Mouse (Mus musculus): ENCODE data around the gene Adcy2.

Gene Adcy2

GRCm38 (mm10) chr13:68749370-68749769 lies 250.0 kb downstream of the Adcy2 start:
- Histone ChIP-seq H3K9me3 (ENCODE audit: low read length) (no peaks in the 10 kb centered on the region), H3K4me3 (replicated peaks; ENCODE audit: low read length) (no peak overlapping the region), H3K27me3 (ENCODE audit: insufficient read depth, low read length) (no peaks in the 10 kb centered on the region), H3K36me3 (ENCODE audit: insufficient read depth, low read length) (no peaks in the 10 kb centered on the region), H3K4me1 (replicated peaks; ENCODE audit: low read depth, low read length) (no peaks in the 10 kb centered on the region)
- TF ChIP-seq CTCF (conservative IDR thresholded peaks at IDR 0.05; ENCODE audit: low read length) (no peak), NANOG (IDR thresholded peaks at IDR 0.05; ENCODE audit: borderline replicate concordance, low read length) (no peak), POU5F1 (IDR thresholded peaks at IDR 0.05; ENCODE audit: borderline replicate concordance, low read length) (no peak)

GRCm38 (mm10) chr13:68745426-68745825 lies 253.9 kb downstream of the Adcy2 start:
- TF ChIP-seq CTCF (conservative IDR thresholded peaks at IDR 0.05; ENCODE audit: low read length) (no peak), NANOG (IDR thresholded peaks at IDR 0.05; ENCODE audit: borderline replicate concordance, low read length) (no peak), POU5F1 (IDR thresholded peaks at IDR 0.05; ENCODE audit: borderline replicate concordance, low read length) (no peak)
- Histone ChIP-seq H3K9me3 (ENCODE audit: low read length) (no peaks in the 10 kb centered on the region), H3K4me3 (replicated peaks; ENCODE audit: low read length) (no peak overlapping the region), H3K4me1 (replicated peaks; ENCODE audit: low read depth, low read length) (no peaks in the 10 kb centered on the region), H3K27me3 (ENCODE audit: insufficient read depth, low read length) (no peaks in the 10 kb centered on the region), H3K36me3 (ENCODE audit: insufficient read depth, low read length) (no peaks in the 10 kb centered on the region)

- Histone ChIP-seq H3K27me3 (ENCODE audit: insufficient read depth, low read length) (no peaks in the 10 kb centered on the region), H3K4me1 (replicated peaks; ENCODE audit: low read depth, low read length) (no peaks in the 10 kb centered on the region), H3K4me3 (replicated peaks; ENCODE audit: low read length) (no peak overlapping the region), H3K36me3 (ENCODE audit: insufficient read depth, low read length) (no peaks in the 10 kb centered on the region), H3K9me3 (ENCODE audit: low read length) (no peaks in the 10 kb centered on the region)
- no peak for TF ChIP-seq NANOG (IDR thresholded peaks at IDR 0.05; ENCODE audit: borderline replicate concordance, low read length)
- TF ChIP-seq CTCF (conservative IDR thresholded peaks at IDR 0.05; ENCODE audit: low read length), result no peak
- no peak for TF ChIP-seq POU5F1 (IDR thresholded peaks at IDR 0.05; ENCODE audit: borderline replicate concordance, low read length)
These were observed 286.7 kb downstream of the Adcy2 start for GRCm38 (mm10) chr13:68712661-68713060.

- TF ChIP-seq CTCF (conservative IDR thresholded peaks at IDR 0.05; ENCODE audit: low read length), result no peak
- no peak for TF ChIP-seq POU5F1 (IDR thresholded peaks at IDR 0.05; ENCODE audit: borderline replicate concordance, low read length)
- TF ChIP-seq NANOG (IDR thresholded peaks at IDR 0.05; ENCODE audit: borderline replicate concordance, low read length), result no peak
These were observed 292.0 kb downstream of the Adcy2 start for GRCm38 (mm10) chr13:68707296-68707747.

GRCm38 (mm10) chr13:68684919-68685318 lies 314.4 kb downstream of the Adcy2 start:
- H3K4me1 ChIP-seq (replicated peaks; ENCODE audit: low read depth, low read length), result no peaks in the 10 kb centered on the region
- no peaks in the 10 kb centered on the region for H3K27me3 ChIP-seq (ENCODE audit: insufficient read depth, low read length)
- H3K36me3 ChIP-seq (ENCODE audit: insufficient read depth, low read length), result no peaks in the 10 kb centered on the region
- no peak overlapping the region for H3K4me3 ChIP-seq (replicated peaks; ENCODE audit: low read length)
- H3K9me3 ChIP-seq (ENCODE audit: low read length), result no peaks in the 10 kb centered on the region
- TF ChIP-seq NANOG (IDR thresholded peaks at IDR 0.05; ENCODE audit: borderline replicate concordance, low read length) (no peak), POU5F1 (IDR thresholded peaks at IDR 0.05; ENCODE audit: borderline replicate concordance, low read length) (no peak), CTCF (conservative IDR thresholded peaks at IDR 0.05; ENCODE audit: low read length) (no peak)

More at GRCm38 (mm10) chr13:68707296-68707747, 292.0 kb downstream of the Adcy2 start:
- no peaks in the 10 kb centered on the region for H3K27me3 ChIP-seq (ENCODE audit: insufficient read depth, low read length)
- peaks cover 9% of the 10 kb centered on the region; the same call in 1 of the 2 replicates for H3K9me3 ChIP-seq (ENCODE audit: low read length)
- no peak overlapping the region for H3K4me3 ChIP-seq (replicated peaks; ENCODE audit: low read length)
- no peaks in the 10 kb centered on the region for H3K36me3 ChIP-seq (ENCODE audit: insufficient read depth, low read length)
- no peaks in the 10 kb centered on the region for H3K4me1 ChIP-seq (replicated peaks; ENCODE audit: low read depth, low read length)

- H3K36me3 ChIP-seq (ENCODE audit: insufficient read depth, low read length), result no peaks in the 10 kb centered on the region
- TF ChIP-seq NANOG (IDR thresholded peaks at IDR 0.05; ENCODE audit: borderline replicate concordance, low read length), result no peak
- TF ChIP-seq CTCF (conservative IDR thresholded peaks at IDR 0.05; ENCODE audit: low read length), result no peak
- TF ChIP-seq POU5F1 (IDR thresholded peaks at IDR 0.05; ENCODE audit: borderline replicate concordance, low read length), result no peak
- H3K27me3 ChIP-seq (ENCODE audit: insufficient read depth, low read length), result no peaks in the 10 kb centered on the region
- H3K4me3 ChIP-seq (replicated peaks; ENCODE audit: low read length), result no peak overlapping the region
- no peaks in the 10 kb centered on the region for H3K9me3 ChIP-seq (ENCODE audit: low read length)
- no peaks in the 10 kb centered on the region for H3K4me1 ChIP-seq (replicated peaks; ENCODE audit: low read depth, low read length)
These were observed 318.9 kb downstream of the Adcy2 start for GRCm38 (mm10) chr13:68680429-68680828.

- H3K27me3 ChIP-seq (ENCODE audit: insufficient read depth, low read length), result no peaks in the 10 kb centered on the region
- no peaks in the 10 kb centered on the region for H3K36me3 ChIP-seq (ENCODE audit: insufficient read depth, low read length)
- no peaks in the 10 kb centered on the region for H3K4me1 ChIP-seq (replicated peaks; ENCODE audit: low read depth, low read length)
- H3K9me3 ChIP-seq (ENCODE audit: low read length), result no peaks in the 10 kb centered on the region
- TF ChIP-seq CTCF (conservative IDR thresholded peaks at IDR 0.05; ENCODE audit: low read length) (no peak), POU5F1 (IDR thresholded peaks at IDR 0.05; ENCODE audit: borderline replicate concordance, low read length) (no peak), NANOG (IDR thresholded peaks at IDR 0.05; ENCODE audit: borderline replicate concordance, low read length) (no peak)
- no peak overlapping the region for H3K4me3 ChIP-seq (replicated peaks; ENCODE audit: low read length)
These were observed 356.6 kb downstream of the Adcy2 start for GRCm38 (mm10) chr13:68642786-68643185.

GRCm38 (mm10) chr13:68627041-68627440 lies 372.3 kb downstream of the Adcy2 start:
- TF ChIP-seq CTCF (conservative IDR thresholded peaks at IDR 0.05; ENCODE audit: low read length) (no peak), POU5F1 (IDR thresholded peaks at IDR 0.05; ENCODE audit: borderline replicate concordance, low read length) (no peak), NANOG (IDR thresholded peaks at IDR 0.05; ENCODE audit: borderline replicate concordance, low read length) (no peak)
- no peaks in the 10 kb centered on the region for H3K4me1 ChIP-seq (replicated peaks; ENCODE audit: low read depth, low read length)
- H3K27me3 ChIP-seq (ENCODE audit: insufficient read depth, low read length), result no peaks in the 10 kb centered on the region
- H3K36me3 ChIP-seq (ENCODE audit: insufficient read depth, low read length), result no peaks in the 10 kb centered on the region
- no peak overlapping the region for H3K4me3 ChIP-seq (replicated peaks; ENCODE audit: low read length)
- H3K9me3 ChIP-seq (ENCODE audit: low read length), result peaks cover 9% of the 10 kb centered on the region; the same call in 1 of the 2 replicates

- no peaks in the 10 kb centered on the region for H3K9me3 ChIP-seq (ENCODE audit: low read length)
- H3K4me1 ChIP-seq (replicated peaks; ENCODE audit: low read depth, low read length), result no peaks in the 10 kb centered on the region
- H3K36me3 ChIP-seq (ENCODE audit: insufficient read depth, low read length), result no peaks in the 10 kb centered on the region
- H3K27me3 ChIP-seq (ENCODE audit: insufficient read depth, low read length), result no peaks in the 10 kb centered on the region
- TF ChIP-seq NANOG (IDR thresholded peaks at IDR 0.05; ENCODE audit: borderline replicate concordance, low read length) (no peak), POU5F1 (IDR thresholded peaks at IDR 0.05; ENCODE audit: borderline replicate concordance, low read length) (no peak), CTCF (conservative IDR thresholded peaks at IDR 0.05; ENCODE audit: low read length) (no peak)
- no peak overlapping the region for H3K4me3 ChIP-seq (replicated peaks; ENCODE audit: low read length)
These were observed 376.5 kb downstream of the Adcy2 start for GRCm38 (mm10) chr13:68622792-68623191.
